ENCODE assay signal across 24 mouse cellular contexts in genomic region chr11:69708614-69709265, GRCm38 (mm10). TPM values are rescaled to one million over a fixed set of nuclear protein-coding genes. Genes with fewer than 3 reads are reported as not detected.
DNase-seq lines count a peak whose midpoint lies in the region; ATAC-seq and TF ChIP-seq lines count a peak whose summit lies in the region.
"Had no signal": no experiment of that assay in that cellular context is flagged by ENCODE, and none has a peak within 500 bp of the region (broad histone marks: within the 10 kb centered on the region; RNA-seq: fewer than 3 reads in every experiment).

No protein-coding gene starts in this region.

- ATAC-seq in embryonic facial prominence, embryonic 15.5 days (ENCODE audit: insufficient number of reproducible peaks, low FRiP score, low TSS enrichment, low read depth), result no peak
- ATAC-seq: activated CD4-positive, CD25-positive, alpha-beta regulatory T cell, adult 4 months; forebrain, embryonic 14.5 days; midbrain, embryonic 13.5 days; Patski had no signal

- no peaks in the 10 kb centered on the region for H3K27me3 ChIP-seq in heart, embryonic 10.5 days (ENCODE audit: insufficient read depth, poor library complexity, severe bottlenecking)
- no peaks in the 10 kb centered on the region for H3K27me3 ChIP-seq in embryonic facial prominence, embryonic 15.5 days
- H3K27me3 ChIP-seq: hindbrain, embryonic 15.5 days; liver, embryonic 13.5 days; midbrain, embryonic 13.5 days; Patski had no signal

- peaks cover 20% of the 10 kb centered on the region for H3K4me1 ChIP-seq in heart, embryonic 10.5 days
- peaks cover 8% of the 10 kb centered on the region; the same call in 1 of the 2 replicates for H3K4me1 ChIP-seq in embryonic facial prominence, embryonic 15.5 days
- H3K4me1 ChIP-seq: midbrain, embryonic 13.5 days had no signal

- H3K36me3 ChIP-seq in heart, embryonic 10.5 days, result no peaks in the 10 kb centered on the region
- no peaks in the 10 kb centered on the region for H3K36me3 ChIP-seq in embryonic facial prominence, embryonic 15.5 days
- H3K36me3 ChIP-seq: G1E; hindbrain, embryonic 15.5 days; liver, embryonic 13.5 days; midbrain, embryonic 13.5 days had no signal

- intact Hi-C loops in gastrocnemius, adult 2 months (cut with DNase I), result no loop called here
- intact Hi-C loops in left cerebral cortex, adult 2 months (cut with DNase I), result no loop called here

- 0 out of 2 replicates have a peak overlapping the region, but pooled peaks have one; percentile 70 for H3K27ac ChIP-seq in heart, embryonic 10.5 days
- peak overlapping the region; percentile 65; the same call in 1 of the 2 replicates for H3K27ac ChIP-seq in embryonic facial prominence, embryonic 15.5 days (replicated peaks)
- no peak overlapping the region for H3K27ac ChIP-seq in gastrocnemius, adult 2 months
- no peak overlapping the region for H3K27ac ChIP-seq in left cerebral cortex, adult 2 months
- H3K27ac ChIP-seq: hindbrain, embryonic 15.5 days; midbrain, embryonic 13.5 days; stomach, postnatal 0 days had no signal

- no peak overlapping the region for H3K9ac ChIP-seq in embryonic facial prominence, embryonic 15.5 days
- H3K9ac ChIP-seq: hindbrain, embryonic 15.5 days; liver, embryonic 13.5 days; midbrain, embryonic 13.5 days had no signal

- WGBS in heart, embryonic 10.5 days, result 79% methylated on average over 3 of the region's 3 CpGs
- 71% methylated on average over 3 of the region's 3 CpGs for WGBS in embryonic facial prominence, embryonic 15.5 days

- DNase-seq in cerebellum, adult 18-20 months, result peak; percentile 37 to 38
- DNase-seq in cerebellum, adult 11 months, result no peak
- DNase-seq in heart, embryonic 10.5 days (ENCODE audit: low spot score), result no peak
- no peak for DNase-seq in heart, adult 11 months
- peak; percentile 89 for DNase-seq in R1 (ENCODE audit: low read depth, low spot score)
- DNase-seq in gastrocnemius, adult 2 months, result no peak
- DNase-seq in left cerebral cortex, adult 2 months (ENCODE audit: extremely low spot score in 1 of 2, low spot score in 2 of 2), result no peak
- DNase-seq: adrenal gland, adult 8-10 months; gastrocnemius, postnatal 36 days; kidney, adult 2 months; kidney, postnatal 10 days; liver, embryonic 13.5 days; lung, adult 2 months; lung, postnatal 14 days had no signal

- TF ChIP-seq CTCF in gastrocnemius, adult 2 months (IDR thresholded peaks at IDR 0.05), result no peak
- no peak for TF ChIP-seq CTCF in left cerebral cortex, adult 2 months (IDR thresholded peaks at IDR 0.05)

- no peaks in the 10 kb centered on the region for H3K9me3 ChIP-seq in heart, embryonic 10.5 days
- H3K9me3 ChIP-seq in embryonic facial prominence, embryonic 15.5 days (replicated peaks), result no peaks in the 10 kb centered on the region
- H3K9me3 ChIP-seq: G1E; hindbrain, embryonic 15.5 days; liver, embryonic 13.5 days; midbrain, embryonic 13.5 days had no signal

- no peak overlapping the region for H3K4me3 ChIP-seq in heart, embryonic 10.5 days
- no peak overlapping the region for H3K4me3 ChIP-seq in embryonic facial prominence, embryonic 15.5 days (replicated peaks)
- no peak overlapping the region for H3K4me3 ChIP-seq in gastrocnemius, adult 2 months
- H3K4me3 ChIP-seq in left cerebral cortex, adult 2 months, result no peak overlapping the region
- H3K4me3 ChIP-seq: hindbrain, embryonic 15.5 days; liver, embryonic 13.5 days; midbrain, embryonic 13.5 days had no signal

- no peak overlapping the region for H3K4me2 ChIP-seq in embryonic facial prominence, embryonic 15.5 days (replicated peaks)
- H3K4me2 ChIP-seq: hindbrain, embryonic 15.5 days; liver, embryonic 13.5 days; midbrain, embryonic 13.5 days had no signal

RNA-seq across cellular contexts. Expression of gene Tnfsfm13, which starts 12.8 kb away (rescaled TPM):
- polyA plus RNA-seq in heart, embryonic 10.5 days (2016; fragmentation: Nextera tagmentation; extraction: Ambion mirVana), result 1.8 and 2.2 TPM in 2 replicates
- 4.0 and 6.0 TPM in 2 replicates for polyA plus RNA-seq in embryonic facial prominence, embryonic 15.5 days (2015; fragmentation: Nextera tagmentation; extraction: Ambion mirVana)
- 1 to 10 TPM; 1.2 to 1.9 TPM for total RNA-seq in gastrocnemius, adult 2 months (2021)
- 1 to 10 TPM; 1.4 to 1.9 TPM for total RNA-seq in left cerebral cortex, adult 2 months (2021)
- total RNA-seq: G1E had no signal
- polyA plus RNA-seq: activated CD4-positive, CD25-positive, alpha-beta regulatory T cell, adult 4 months; G1E had no signal

RNA-seq across cellular contexts. Expression of gene Tnfsf12, which starts 13.1 kb away (rescaled TPM):
- polyA plus RNA-seq in heart, embryonic 10.5 days (2016; fragmentation: Nextera tagmentation; extraction: Ambion mirVana), result 3.0 and 4.7 TPM in 2 replicates
- 11.9 and 13.3 TPM in 2 replicates for polyA plus RNA-seq in embryonic facial prominence, embryonic 15.5 days (2015; fragmentation: Nextera tagmentation; extraction: Ambion mirVana)
- 10 to 100 TPM in 1 of 2 experiments, 1 to 10 TPM in 1; 6.5 to 10.6 TPM for total RNA-seq in gastrocnemius, adult 2 months (2021)
- total RNA-seq in left cerebral cortex, adult 2 months (2021), result 10 to 100 TPM in 1 of 2 experiments, 1 to 10 TPM in 1; 9.5 to 10.6 TPM
- total RNA-seq: G1E had no signal
- polyA plus RNA-seq: activated CD4-positive, CD25-positive, alpha-beta regulatory T cell, adult 4 months; G1E had no signal

RNA-seq across cellular contexts. Expression of gene Tnfsf13, which starts 23.2 kb away (rescaled TPM):
- polyA plus RNA-seq in heart, embryonic 10.5 days (2016; fragmentation: Nextera tagmentation; extraction: Ambion mirVana), result 0.25 TPM in 1 of 2 replicates, not detected in the other
- polyA plus RNA-seq in embryonic facial prominence, embryonic 15.5 days (2015; fragmentation: Nextera tagmentation; extraction: Ambion mirVana), result 1.0 and 1.1 TPM in 2 replicates
- total RNA-seq in gastrocnemius, adult 2 months (2021), result 1 to 10 TPM in 1 of 2 experiments, under 1 TPM in 1; 0.64 to 1.1 TPM
- total RNA-seq in left cerebral cortex, adult 2 months (2021), result 1 to 10 TPM; 3.3 to 3.8 TPM
- total RNA-seq: G1E had no signal
- polyA plus RNA-seq: activated CD4-positive, CD25-positive, alpha-beta regulatory T cell, adult 4 months; G1E; intestine, embryonic 14.5 days; liver, embryonic 13.5 days; neural tube, embryonic 11.5 days had no signal

RNA-seq across cellular contexts. Expression of gene Senp3, which starts 26.9 kb away (rescaled TPM):
- polyA plus RNA-seq in heart, embryonic 10.5 days (2016; fragmentation: Nextera tagmentation; extraction: Ambion mirVana), result 95.3 and 108 TPM in 2 replicates
- 83.7 and 90.5 TPM in 2 replicates for polyA plus RNA-seq in embryonic facial prominence, embryonic 15.5 days (2015; fragmentation: Nextera tagmentation; extraction: Ambion mirVana)
- 10 to 100 TPM; 25.4 to 28.1 TPM for total RNA-seq in gastrocnemius, adult 2 months (2021)
- total RNA-seq in left cerebral cortex, adult 2 months (2021), result 100 to 1,000 TPM; 108 to 111 TPM

RNA-seq across cellular contexts. Expression of gene Eif4a1, which starts 36.5 kb away (rescaled TPM):
- polyA plus RNA-seq in heart, embryonic 10.5 days (2016; fragmentation: Nextera tagmentation; extraction: Ambion mirVana), result 481 and 586 TPM in 2 replicates
- 447 and 512 TPM in 2 replicates for polyA plus RNA-seq in embryonic facial prominence, embryonic 15.5 days (2015; fragmentation: Nextera tagmentation; extraction: Ambion mirVana)
- total RNA-seq in gastrocnemius, adult 2 months (2021), result 10 to 100 TPM; 98.0 to 98.5 TPM
- 100 to 1,000 TPM; 299 to 311 TPM for total RNA-seq in left cerebral cortex, adult 2 months (2021)

Comparison
In these comparisons a context has a peak if more than half of its experiments do, and no peak if none do; other contexts are left out.
1. DNase-seq: peak in cerebellum, adult 18-20 months (2 of 2) and R1 (single experiment); none in cerebellum, adult 11 months (single experiment), heart, embryonic 10.5 days (single experiment), heart, adult 11 months (single experiment), gastrocnemius, adult 2 months (single experiment) and left cerebral cortex, adult 2 months (0 of 2).
2. H3K27ac ChIP-seq: peak in heart, embryonic 10.5 days (single experiment) and embryonic facial prominence, embryonic 15.5 days (single experiment); none in gastrocnemius, adult 2 months (single experiment) and left cerebral cortex, adult 2 months (single experiment).